Mouse (Mus musculus) brain, embryonic 14.5 days (tissue): ENCODE measurements around the gene Bank1.

Experiments
- CTCF ChIP-seq: fragments of 200-500 bp; IDR thresholded peaks from 2 replicates; pipeline ENCODE4 v1.5.1; 2012; ENCODE audit warnings: inconsistent platforms, mild to moderate bottlenecking, moderate library complexity, borderline replicate concordance; ENCODE audit not compliant: insufficient read depth, insufficient read length; ENCODE audit errors: extremely low read depth
- POLR2A ChIP-seq: fragments of 200-500 bp; IDR thresholded peaks from 2 replicates; pipeline ENCODE4 v1.6.1; 2012; ENCODE audit warnings: mild to moderate bottlenecking, inconsistent platforms, borderline replicate concordance; ENCODE audit not compliant: poor library complexity, insufficient read depth, insufficient read length, severe bottlenecking; ENCODE audit errors: extremely low read depth

- TF ChIP-seq CTCF = no peak
- no peak for TF ChIP-seq POLR2A
These were observed 16.0 kb upstream of the Bank1 start for GRCm38 (mm10) chr3:136341911-136342310.
